In genomic region chr2:153425998-153426670, GRCm38 (mm10) we compare ENCODE assay signal across 8 mouse cellular contexts.
A peak's percentile ranks its signal among the peaks of the same experiment; 100 is the strongest.
DNase-seq lines count a peak whose midpoint lies in the region; ATAC-seq and TF ChIP-seq lines count a peak whose summit lies in the region.

No protein-coding gene starts in this region.

- H3K9me3 ChIP-seq in lung, embryonic 14.5 days (ENCODE audit: low read depth, low read length), result no peaks in the 10 kb centered on the region
- no peaks in the 10 kb centered on the region for H3K9me3 ChIP-seq in forebrain, embryonic 15.5 days

- H3K9ac ChIP-seq in lung, embryonic 14.5 days, result no peak overlapping the region
- H3K9ac ChIP-seq in forebrain, embryonic 15.5 days (replicated peaks), result peak overlapping the region; percentile 32; the same call in 1 of the 2 replicates

- no peak for ATAC-seq in lung, embryonic 14.5 days (ENCODE audit: insufficient read depth)
- ATAC-seq in forebrain, embryonic 15.5 days (replicated peaks), result peak; percentile 86
- ATAC-seq in erythroblast, adult 5-6 weeks (replicated peaks; ENCODE audit: low FRiP score, poor library complexity, severe bottlenecking), result no peak
- no peak for ATAC-seq in CD4-positive, CD25-positive, alpha-beta regulatory T cell, adult 4 months

- no peak for TF ChIP-seq CTCF in lung, embryonic 14.5 days (IDR thresholded peaks at IDR 0.05; ENCODE audit: low read depth)
- TF ChIP-seq CTCF in small intestine, adult 2 months (IDR thresholded peaks at IDR 0.05; ENCODE audit: extremely low read depth, insufficient read length, insufficient replicate concordance, low read depth, low read length), result no peak

- H3K4me3 ChIP-seq in lung, embryonic 14.5 days (ENCODE audit: low read depth, low read length), result no peak overlapping the region
- no peak overlapping the region for H3K4me3 ChIP-seq in forebrain, embryonic 15.5 days
- no peak overlapping the region for H3K4me3 ChIP-seq in small intestine, adult 2 months (ENCODE audit: low read depth, low read length)

- intact Hi-C loops in left cerebral cortex, postnatal 4 days (cut with DNase I), result no loop called here

- H3K27ac ChIP-seq in lung, embryonic 14.5 days (ENCODE audit: low read depth), result peak overlapping the region; percentile 75
- H3K27ac ChIP-seq in forebrain, embryonic 15.5 days (replicated peaks), result peak overlapping the region; percentile 76
- H3K27ac ChIP-seq in small intestine, adult 2 months (ENCODE audit: insufficient read depth, low read depth, low read length), result peak overlapping the region; percentile 96

- H3K27me3 ChIP-seq in lung, embryonic 14.5 days (ENCODE audit: insufficient read depth, low read length), result no peaks in the 10 kb centered on the region
- no peaks in the 10 kb centered on the region for H3K27me3 ChIP-seq in forebrain, embryonic 15.5 days
- H3K27me3 ChIP-seq in small intestine, adult 2 months (ENCODE audit: control insufficient read depth, insufficient read depth, low read length), result no peaks in the 10 kb centered on the region

- H3K36me3 ChIP-seq in lung, embryonic 14.5 days (ENCODE audit: insufficient read depth), result peaks cover 44% of the 10 kb centered on the region
- peaks cover 20% of the 10 kb centered on the region for H3K36me3 ChIP-seq in forebrain, embryonic 15.5 days
- H3K36me3 ChIP-seq in small intestine, adult 2 months (ENCODE audit: control insufficient read depth, insufficient read depth, low read length), result peaks cover 13% of the 10 kb centered on the region

- peaks cover 16% of the 10 kb centered on the region for H3K4me1 ChIP-seq in lung, embryonic 14.5 days (ENCODE audit: insufficient read depth)
- H3K4me1 ChIP-seq in forebrain, embryonic 15.5 days, result peaks cover 43% of the 10 kb centered on the region
- peaks cover 38% of the 10 kb centered on the region for H3K4me1 ChIP-seq in small intestine, adult 2 months (ENCODE audit: control insufficient read depth, insufficient read depth, insufficient read length, low read length)

- TF ChIP-seq POLR2A in small intestine, adult 2 months (IDR thresholded peaks at IDR 0.05; ENCODE audit: low read depth, low read length), result no peak

- DNase-seq in lung, embryonic 14.5 days, result no peak
- DNase-seq in lung, postnatal 14 days, result no peak
- peak; percentile 48 for DNase-seq in left cerebral cortex, postnatal 4 days
- no peak for DNase-seq in lung, postnatal 25 days (ENCODE audit: low spot score)

- 59% methylated on average over 9 of the region's 9 CpGs for WGBS in lung, embryonic 14.5 days
- 6% methylated on average over 9 of the region's 9 CpGs for WGBS in forebrain, embryonic 15.5 days
- WGBS in small intestine, adult 2 months, result 64% methylated on average over 9 of the region's 9 CpGs

- no peak overlapping the region for H3K4me2 ChIP-seq in lung, embryonic 14.5 days
- no peak overlapping the region for H3K4me2 ChIP-seq in forebrain, embryonic 15.5 days (replicated peaks)
